ENCODE assay signal across 33 mouse cellular contexts in genomic region chr3:144625691-144626090, GRCm38 (mm10). TPM values are rescaled to one million over a fixed set of nuclear protein-coding genes. Genes with fewer than 3 reads are reported as not detected.
DNase-seq lines count a peak whose midpoint lies in the region; ATAC-seq and TF ChIP-seq lines count a peak whose summit lies in the region.
"Had no signal": no experiment of that assay in that cellular context is flagged by ENCODE, and none has a peak within 500 bp of the region (broad histone marks: within the 10 kb centered on the region; RNA-seq: fewer than 3 reads in every experiment).

No protein-coding gene starts in this region.

- no peaks in the 10 kb centered on the region for H3K27me3 ChIP-seq in lung, embryonic 14.5 days (ENCODE audit: insufficient read depth, low read length)
- H3K27me3 ChIP-seq in midbrain, embryonic 15.5 days (replicated peaks) = no peaks in the 10 kb centered on the region
- H3K27me3 ChIP-seq: embryonic facial prominence, embryonic 12.5 days; hindbrain, embryonic 12.5 days; midbrain, embryonic 12.5 days; neural tube, embryonic 13.5 days had no signal

- no peak for TF ChIP-seq CTCF in lung, embryonic 14.5 days (IDR thresholded peaks at IDR 0.05; ENCODE audit: low read depth)

- H3K9me3 ChIP-seq in lung, embryonic 14.5 days (ENCODE audit: low read depth, low read length) = no peaks in the 10 kb centered on the region
- H3K9me3 ChIP-seq in midbrain, embryonic 15.5 days = no peaks in the 10 kb centered on the region
- H3K9me3 ChIP-seq: embryonic facial prominence, embryonic 12.5 days; hindbrain, embryonic 12.5 days; midbrain, embryonic 12.5 days; neural tube, embryonic 13.5 days had no signal

- peak; percentile 45; the same call in 1 of the 2 replicates for ATAC-seq in lung, embryonic 14.5 days (ENCODE audit: insufficient read depth)
- ATAC-seq in midbrain, embryonic 15.5 days (replicated peaks) = no peak
- no peak for ATAC-seq in erythroblast, adult 5-6 weeks (replicated peaks; ENCODE audit: low FRiP score, poor library complexity, severe bottlenecking)
- ATAC-seq: forebrain, embryonic 16.5 days; intestine, embryonic 16.5 days had no signal

- H3K9ac ChIP-seq in lung, embryonic 14.5 days = no peak overlapping the region
- H3K9ac ChIP-seq in midbrain, embryonic 15.5 days = no peak overlapping the region
- H3K9ac ChIP-seq: embryonic facial prominence, embryonic 12.5 days; hindbrain, embryonic 12.5 days; midbrain, embryonic 12.5 days; neural tube, embryonic 13.5 days had no signal

- H3K4me3 ChIP-seq in lung, embryonic 14.5 days (ENCODE audit: low read depth, low read length) = no peak overlapping the region
- no peak overlapping the region for H3K4me3 ChIP-seq in brown adipose tissue, adult 24 weeks (ENCODE audit: insufficient read depth, low read depth, low read length)
- H3K4me3 ChIP-seq in midbrain, embryonic 15.5 days = no peak overlapping the region
- H3K4me3 ChIP-seq: embryonic facial prominence, embryonic 12.5 days; forebrain, embryonic 10.5 days; gastrocnemius, adult 2 months; hindbrain, embryonic 12.5 days; midbrain, embryonic 12.5 days; neural tube, embryonic 13.5 days had no signal

- no peak overlapping the region for H3K27ac ChIP-seq in lung, embryonic 14.5 days (ENCODE audit: low read depth)
- 0 out of 2 replicates have a peak overlapping the region, but pooled peaks have one; percentile 15 for H3K27ac ChIP-seq in brown adipose tissue, adult 24 weeks (replicated peaks; ENCODE audit: low read depth, low read length)
- no peak overlapping the region for H3K27ac ChIP-seq in midbrain, embryonic 15.5 days
- H3K27ac ChIP-seq: embryonic facial prominence, embryonic 12.5 days; forebrain, embryonic 10.5 days; gastrocnemius, adult 2 months; hindbrain, embryonic 12.5 days; kidney, postnatal 0 days; midbrain, embryonic 12.5 days; neural tube, embryonic 13.5 days; stomach, postnatal 0 days had no signal

- peak; percentile 60 for DNase-seq in lung, embryonic 14.5 days
- no peak for DNase-seq in lung, postnatal 14 days
- DNase-seq in lung, postnatal 25 days (ENCODE audit: low spot score) = peak; percentile 46
- no peak for DNase-seq in left cerebral cortex, adult 11 months (ENCODE audit: low spot score)
- DNase-seq: adrenal gland, postnatal 36 days; B cell, adult 2 months; cerebellum, adult 8-10 months; cerebellum, postnatal 36 days; embryo, embryonic 11 days; gastrocnemius, adult 2 months; gastrocnemius, postnatal 36 days; heart, adult 18-20 months; heart, postnatal 36 days; kidney, adult 8-10 months; kidney, postnatal 4 days; layer of hippocampus, postnatal 36 days; liver; right cerebral cortex, postnatal 4 days; thymus, adult 18-20 months; thymus, postnatal 36 days had no signal

- H3K4me2 ChIP-seq in lung, embryonic 14.5 days = no peak overlapping the region
- no peak overlapping the region for H3K4me2 ChIP-seq in midbrain, embryonic 15.5 days
- H3K4me2 ChIP-seq: embryonic facial prominence, embryonic 12.5 days; heart, embryonic 11.5 days; hindbrain, embryonic 12.5 days; midbrain, embryonic 12.5 days; neural tube, embryonic 13.5 days had no signal

- H3K36me3 ChIP-seq in lung, embryonic 14.5 days (ENCODE audit: insufficient read depth) = no peaks in the 10 kb centered on the region
- H3K36me3 ChIP-seq in midbrain, embryonic 15.5 days (replicated peaks) = no peaks in the 10 kb centered on the region
- H3K36me3 ChIP-seq: embryonic facial prominence, embryonic 12.5 days; forebrain, embryonic 10.5 days; hindbrain, embryonic 12.5 days; midbrain, embryonic 12.5 days; neural tube, embryonic 13.5 days had no signal

- no peaks in the 10 kb centered on the region for H3K4me1 ChIP-seq in lung, embryonic 14.5 days (ENCODE audit: insufficient read depth)
- H3K4me1 ChIP-seq in brown adipose tissue, adult 24 weeks (ENCODE audit: control insufficient read depth, insufficient read depth, insufficient read length, low read length) = no peaks in the 10 kb centered on the region
- no peaks in the 10 kb centered on the region for H3K4me1 ChIP-seq in midbrain, embryonic 15.5 days
- H3K4me1 ChIP-seq: embryonic facial prominence, embryonic 12.5 days; forebrain, embryonic 10.5 days; hindbrain, embryonic 12.5 days; neural tube, embryonic 13.5 days had no signal

- 49% methylated on average over 5 of the region's 5 CpGs for WGBS in lung, embryonic 14.5 days
- 82% methylated on average over 5 of the region's 5 CpGs for WGBS in midbrain, embryonic 15.5 days

RNA-seq across cellular contexts. Expression of gene Selenof, which starts 55.6 kb away (rescaled TPM):
- 497 and 531 TPM in 2 replicates for polyA plus RNA-seq in lung, embryonic 14.5 days (2014; fragmentation: Nextera tagmentation; extraction: Ambion mirVana)
- 496 and 573 TPM in 2 replicates for polyA plus RNA-seq in brown adipose tissue, adult 24 weeks (2012; ENCODE audit: insufficient read depth, insufficient read length, missing spikeins)
- polyA plus RNA-seq in midbrain, embryonic 15.5 days (2015; fragmentation: Nextera tagmentation; extraction: Ambion mirVana) = 501 and 507 TPM in 2 replicates
- total RNA-seq in erythroblast, adult 5-6 weeks (2015; ENCODE audit: low replicate concordance) = 150 and 206 TPM in 2 replicates
- total RNA-seq in erythroblast, adult 5-6 weeks (2017; ENCODE audit: low replicate concordance) = 217 and 219 TPM in 2 replicates

RNA-seq across cellular contexts. Expression of gene Hs2st1, which starts 55.7 kb away (rescaled TPM):
- 11.9 and 13.3 TPM in 2 replicates for polyA plus RNA-seq in lung, embryonic 14.5 days (2014; fragmentation: Nextera tagmentation; extraction: Ambion mirVana)
- polyA plus RNA-seq in brown adipose tissue, adult 24 weeks (2012; ENCODE audit: insufficient read depth, insufficient read length, missing spikeins) = 4.5 and 7.7 TPM in 2 replicates
- 15.6 and 17.1 TPM in 2 replicates for polyA plus RNA-seq in midbrain, embryonic 15.5 days (2015; fragmentation: Nextera tagmentation; extraction: Ambion mirVana)
- total RNA-seq in erythroblast, adult 5-6 weeks (2015; ENCODE audit: low replicate concordance) = 2.9 and 3.5 TPM in 2 replicates
- 0.85 and 4.9 TPM in 2 replicates for total RNA-seq in erythroblast, adult 5-6 weeks (2017; ENCODE audit: low replicate concordance)

Comparison
In these comparisons a context has a peak if more than half of its experiments do, and no peak if none do; other contexts are left out.
1. DNase-seq: peak in lung, embryonic 14.5 days (single experiment) and lung, postnatal 25 days (single experiment); none in lung, postnatal 14 days (single experiment) and left cerebral cortex, adult 11 months (single experiment).